Mouse (Mus musculus) ES-E14 (cell line): Measurements from ENCODE around the gene Synj1.

Experiments used
- HCFC1 ChIP-seq: IDR thresholded peaks from 2 replicates; pipeline ENCODE4 v1.6.1; 2012; ENCODE audit warnings: low read length, inconsistent platforms, borderline replicate concordance; ENCODE audit not compliant: insufficient read depth
- ZC3H11A ChIP-seq: IDR thresholded peaks from 2 replicates; pipeline ENCODE4 v1.6.1; 2012; ENCODE audit warnings: low read depth, mild to moderate bottlenecking, inconsistent platforms, low read length, borderline replicate concordance
- ZNF384 ChIP-seq: IDR thresholded peaks from 2 replicates; pipeline ENCODE4 v1.6.1; 2012; ENCODE audit warnings: low read depth, low read length, inconsistent platforms

- TF ChIP-seq HCFC1, result no peak
- no peak for TF ChIP-seq ZC3H11A
- no peak for TF ChIP-seq ZNF384
Observed at GRCm38 (mm10) chr16:90927446-90927845, 83.7 kb downstream of the Synj1 start.
